Comparison of ENCODE assay signal across 8 mouse cellular contexts in genomic region chr3:37398661-37399395, GRCm38 (mm10). TPM values are rescaled to one million over a fixed set of nuclear protein-coding genes. Genes with fewer than 3 reads are reported as not detected.
DNase-seq lines count a peak whose midpoint lies in the region; ATAC-seq and TF ChIP-seq lines count a peak whose summit lies in the region.

No protein-coding gene starts in this region.

- H3K4me2 ChIP-seq in forebrain, postnatal 0 days (ENCODE audit: low read depth) = no peak overlapping the region
- no peak overlapping the region for H3K4me2 ChIP-seq in forebrain, embryonic 14.5 days (ENCODE audit: low read length)

- no peak overlapping the region for H3K27ac ChIP-seq in forebrain, postnatal 0 days (ENCODE audit: low read depth, low read length)
- H3K27ac ChIP-seq in forebrain, embryonic 14.5 days (ENCODE audit: low read depth, low read length) = no peak overlapping the region

- H3K9me3 ChIP-seq in forebrain, postnatal 0 days (ENCODE audit: low read length) = no peaks in the 10 kb centered on the region
- no peaks in the 10 kb centered on the region for H3K9me3 ChIP-seq in forebrain, embryonic 14.5 days (replicated peaks; ENCODE audit: control insufficient read depth, low read length)

- H3K4me3 ChIP-seq in forebrain, postnatal 0 days (ENCODE audit: low read depth, low read length) = no peak overlapping the region
- H3K4me3 ChIP-seq in forebrain, embryonic 14.5 days (ENCODE audit: low read depth, low read length) = no peak overlapping the region

- no peak for DNase-seq in forebrain, postnatal 0 days
- no peak for DNase-seq in forebrain, embryonic 14.5 days (ENCODE audit: low spot score)
- DNase-seq in NIH3T3 (ENCODE audit: low read depth) = peak; percentile 84
- DNase-seq in heart, adult 18-20 months = peak; percentile 83 to 91
- peak; percentile 72 for DNase-seq in lung, postnatal 36 days
- no peak for DNase-seq in layer of hippocampus, adult 9-11 months
- no peak for DNase-seq in thymus, postnatal 0 days (ENCODE audit: low spot score)

- WGBS in forebrain, postnatal 0 days = 85% methylated on average over 7 of the region's 7 CpGs
- 89% methylated on average over 7 of the region's 7 CpGs for WGBS in forebrain, embryonic 14.5 days

- H3K4me1 ChIP-seq in forebrain, postnatal 0 days (ENCODE audit: insufficient read depth) = no peaks in the 10 kb centered on the region
- no peaks in the 10 kb centered on the region for H3K4me1 ChIP-seq in forebrain, embryonic 14.5 days (ENCODE audit: control insufficient read depth, insufficient read depth, low read length)

- no peaks in the 10 kb centered on the region for H3K27me3 ChIP-seq in forebrain, postnatal 0 days (ENCODE audit: insufficient read depth, low read length)
- no peaks in the 10 kb centered on the region for H3K27me3 ChIP-seq in forebrain, embryonic 14.5 days (replicated peaks; ENCODE audit: control insufficient read depth, insufficient read depth, low read length)

- no peak overlapping the region for H3K9ac ChIP-seq in forebrain, postnatal 0 days
- H3K9ac ChIP-seq in forebrain, embryonic 14.5 days (ENCODE audit: low read length) = no peak overlapping the region

- no peak for TF ChIP-seq CTCF in forebrain, postnatal 0 days (IDR thresholded peaks at IDR 0.05; ENCODE audit: low read depth)

- peak; percentile 11; the same call in 1 of the 2 replicates for ATAC-seq in forebrain, postnatal 0 days
- ATAC-seq in forebrain, embryonic 14.5 days = no peak
- no peak for ATAC-seq in megakaryocyte, adult 5-6 weeks (ENCODE audit: poor library complexity, severe bottlenecking)

- no peaks in the 10 kb centered on the region for H3K36me3 ChIP-seq in forebrain, postnatal 0 days (ENCODE audit: insufficient read depth)
- H3K36me3 ChIP-seq in forebrain, embryonic 14.5 days (ENCODE audit: control insufficient read depth, insufficient read depth, low read length) = no peaks in the 10 kb centered on the region

RNA-seq across cellular contexts. Expression of gene Spata5, which starts 20.9 kb away (rescaled TPM):
- total RNA-seq in forebrain, postnatal 0 days (2014; rRNA removed) = 18.9 and 33.3 TPM in 2 replicates
- 21.0 and 23.2 TPM in 2 replicates for polyA plus RNA-seq in forebrain, postnatal 0 days (2015; fragmentation: Nextera tagmentation; extraction: Ambion mirVana)
- polyA plus RNA-seq in forebrain, embryonic 14.5 days (2014; fragmentation: Nextera tagmentation; extraction: Ambion mirVana) = 37.0 and 38.5 TPM in 2 replicates
- total RNA-seq in heart, adult 18-20 months (2021) = 10 to 100 TPM; 12.0 to 17.3 TPM
- polyA plus RNA-seq in thymus, postnatal 0 days (2015; fragmentation: Nextera tagmentation; extraction: Ambion mirVana) = 26.8 and 33.9 TPM in 2 replicates
- 42.0 and 62.5 TPM in 2 replicates for total RNA-seq in megakaryocyte, adult 5-6 weeks (2015)
- 88.3 and 93.8 TPM in 2 replicates for total RNA-seq in megakaryocyte, adult 5-6 weeks (2017)

RNA-seq across cellular contexts. Expression of gene Nudt6, which starts 21.2 kb away (rescaled TPM):
- 4.5 and 6.6 TPM in 2 replicates for total RNA-seq in forebrain, postnatal 0 days (2014; rRNA removed)
- 10.2 and 14.8 TPM in 2 replicates for polyA plus RNA-seq in forebrain, postnatal 0 days (2015; fragmentation: Nextera tagmentation; extraction: Ambion mirVana)
- 6.3 and 6.6 TPM in 2 replicates for polyA plus RNA-seq in forebrain, embryonic 14.5 days (2014; fragmentation: Nextera tagmentation; extraction: Ambion mirVana)
- total RNA-seq in heart, adult 18-20 months (2021) = 10 to 100 TPM; 34.0 to 37.3 TPM
- 14.4 and 15.4 TPM in 2 replicates for polyA plus RNA-seq in thymus, postnatal 0 days (2015; fragmentation: Nextera tagmentation; extraction: Ambion mirVana)
- total RNA-seq in megakaryocyte, adult 5-6 weeks (2015) = 4.5 and 9.5 TPM in 2 replicates
- total RNA-seq in megakaryocyte, adult 5-6 weeks (2017) = 7.5 and 10.6 TPM in 2 replicates

RNA-seq across cellular contexts. Expression of gene Fgf2, which starts 50.7 kb away (rescaled TPM):
- total RNA-seq in forebrain, postnatal 0 days (2014; rRNA removed) = 1.2 and 1.5 TPM in 2 replicates
- polyA plus RNA-seq in forebrain, postnatal 0 days (2015; fragmentation: Nextera tagmentation; extraction: Ambion mirVana) = 0.25 and 0.70 TPM in 2 replicates
- 0.36 and 0.52 TPM in 2 replicates for polyA plus RNA-seq in forebrain, embryonic 14.5 days (2014; fragmentation: Nextera tagmentation; extraction: Ambion mirVana)
- total RNA-seq in heart, adult 18-20 months (2021) = 10 to 100 TPM in 1 of 2 experiments, 1 to 10 TPM in 1; 5.3 to 12.0 TPM
- polyA plus RNA-seq in thymus, postnatal 0 days (2015; fragmentation: Nextera tagmentation; extraction: Ambion mirVana) = 0.22 and 1.1 TPM in 2 replicates
- not detected in 2 replicates for total RNA-seq in megakaryocyte, adult 5-6 weeks (2015)
- total RNA-seq in megakaryocyte, adult 5-6 weeks (2017) = not detected in 2 replicates

Comparison
In these comparisons a context has a peak if more than half of its experiments do, and no peak if none do; other contexts are left out.
1. DNase-seq: peak in NIH3T3 (single experiment), heart, adult 18-20 months (2 of 2) and lung, postnatal 36 days (single experiment); none in forebrain, postnatal 0 days (single experiment), forebrain, embryonic 14.5 days (single experiment), layer of hippocampus, adult 9-11 months (single experiment) and thymus, postnatal 0 days (single experiment).